Mouse (Mus musculus) intestine, postnatal 0 days (tissue): Measurements from ENCODE around the gene Isg20l2. TPM values are rescaled to one million over a fixed set of nuclear protein-coding genes. Genes with fewer than 3 reads are reported as not detected.

ENCODE experiments used
- ATAC-seq: fragments of 200-750 bp; cut with Nextera tagmentation; 2 replicates; pipeline ENCODE4 v1.8.0; 2017; ENCODE audit warnings: mild to moderate bottlenecking, moderate TSS enrichment, moderate library complexity
- H3K27ac ChIP-seq: fragments of 300-500 bp; sonication (generic); 2 replicates; pipeline ENCODE4 v1.5.1; 2014; ENCODE audit warnings: mild to moderate bottlenecking, low read depth, low read length, moderate library complexity
- H3K27me3 ChIP-seq: fragments of 300-500 bp; sonication (generic); replicated peaks from 2 replicates; pipeline ENCODE4 v1.6.1; 2014; ENCODE audit warnings: low read length, mixed read lengths; ENCODE audit not compliant: control insufficient read depth, insufficient read depth
- H3K36me3 ChIP-seq: fragments of 300-500 bp; sonication (generic); 2 replicates; pipeline ENCODE4 v1.6.1; 2014; ENCODE audit warnings: mild to moderate bottlenecking, moderate library complexity; ENCODE audit not compliant: control insufficient read depth, insufficient read depth
- H3K4me1 ChIP-seq: fragments of 300-500 bp; sonication (generic); replicated peaks from 2 replicates; pipeline ENCODE4 v1.6.1; 2014; ENCODE audit warnings: antibody characterized with exemption, low read length, mixed read lengths; ENCODE audit not compliant: control insufficient read depth, insufficient read depth
- H3K4me2 ChIP-seq: fragments of 300-500 bp; sonication (generic); replicated peaks from 2 replicates; pipeline ENCODE4 v1.6.1; 2014; ENCODE audit warnings: low read depth, mild to moderate bottlenecking, moderate library complexity
- H3K4me3 ChIP-seq: fragments of 300-500 bp; sonication (generic); 2 replicates; pipeline ENCODE4 v1.5.1; 2014; ENCODE audit warnings: low read depth, low read length
- H3K9ac ChIP-seq: fragments of 300-500 bp; sonication (generic); 2 replicates; pipeline ENCODE4 v1.6.1; 2014; ENCODE audit warnings: mild to moderate bottlenecking, low read depth, low read length
- H3K9me3 ChIP-seq: fragments of 300-500 bp; sonication (generic); 2 replicates; pipeline ENCODE4 v1.6.1; 2016; ENCODE audit warnings: mixed run types; ENCODE audit not compliant: control insufficient read depth
- CTCF ChIP-seq: sonication (generic); IDR thresholded peaks from 2 replicates; pipeline ENCODE4 v1.5.1; 2016; ENCODE audit warnings: low read depth, mild to moderate bottlenecking, control low read depth, antibody characterized with exemption, moderate library complexity
- WGBS: fragments of 180-500 bp; shearing (Covaris S2); extraction: QIAGEN DNeasy Blood & Tissue Kit; methylation state at CpG from one replicate; pipeline ENCODE4 v1.1.7; 2014; 5-methylcytosine and 5-hydroxymethylcytosine counted together
- polyA plus RNA-seq: library from polyadenylated mRNA; unstranded; fragments of >200 nt; fragmentation: Nextera tagmentation; extraction: Ambion mirVana; gene quantifications from 2 replicates; pipeline ENCODE4 v1.2.1, GENCODE M21; 2015

Gene Isg20l2
- polyA plus RNA-seq, 1 experiment from 2014 or later = 13.9 TPM

DNA sequence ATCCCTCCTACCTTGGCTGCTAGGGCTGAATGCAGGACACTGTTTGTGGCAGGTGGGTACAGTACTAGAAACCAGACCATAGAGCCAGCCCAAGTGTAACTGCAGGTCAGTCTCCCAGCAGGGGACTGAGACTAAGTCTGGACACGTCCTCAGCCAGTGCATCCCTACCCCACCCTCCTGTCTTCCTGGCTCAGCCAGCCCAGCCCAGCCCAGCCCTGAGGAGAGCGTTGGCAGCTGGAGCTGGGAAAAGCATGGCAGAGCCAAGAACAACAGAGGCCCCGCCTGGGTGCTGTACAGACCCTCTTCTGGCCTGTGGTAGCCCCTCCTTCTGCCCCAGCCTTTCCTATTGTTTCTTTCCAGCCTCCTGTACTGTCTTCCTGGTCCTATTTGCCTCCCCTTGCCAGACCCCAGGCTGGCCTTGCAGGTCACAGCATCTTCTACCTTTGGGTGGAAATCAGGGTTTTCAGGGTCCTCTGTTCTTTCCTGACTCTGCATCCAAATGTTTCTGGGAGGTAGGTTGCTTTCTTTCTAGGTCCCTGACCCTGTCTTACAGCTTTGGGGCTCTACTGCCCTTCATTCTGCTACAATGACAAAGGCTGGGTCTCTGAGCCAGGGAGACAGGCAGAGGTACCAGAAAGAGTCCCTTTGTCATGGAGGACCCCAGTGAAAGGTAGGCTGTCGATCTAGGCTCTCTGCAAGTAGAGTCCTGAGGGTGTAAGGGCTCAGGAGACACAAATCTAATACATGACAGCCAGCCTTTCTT, 14.9 kb downstream of the Isg20l2 start:
- H3K27me3 ChIP-seq = peaks cover 29% of the 10 kb centered on the region
- H3K4me3 ChIP-seq = no peak overlapping the region
- H3K4me2 ChIP-seq = no peak overlapping the region
- ATAC-seq = no peak
- no peak for TF ChIP-seq CTCF
- 49% methylated on average over 4 of the region's 4 CpGs for WGBS
- H3K9ac ChIP-seq = no peak overlapping the region
- no peaks in the 10 kb centered on the region for H3K4me1 ChIP-seq
- H3K27ac ChIP-seq = no peak overlapping the region
- H3K36me3 ChIP-seq = peaks cover 24% of the 10 kb centered on the region
- no peaks in the 10 kb centered on the region for H3K9me3 ChIP-seq

DNA sequence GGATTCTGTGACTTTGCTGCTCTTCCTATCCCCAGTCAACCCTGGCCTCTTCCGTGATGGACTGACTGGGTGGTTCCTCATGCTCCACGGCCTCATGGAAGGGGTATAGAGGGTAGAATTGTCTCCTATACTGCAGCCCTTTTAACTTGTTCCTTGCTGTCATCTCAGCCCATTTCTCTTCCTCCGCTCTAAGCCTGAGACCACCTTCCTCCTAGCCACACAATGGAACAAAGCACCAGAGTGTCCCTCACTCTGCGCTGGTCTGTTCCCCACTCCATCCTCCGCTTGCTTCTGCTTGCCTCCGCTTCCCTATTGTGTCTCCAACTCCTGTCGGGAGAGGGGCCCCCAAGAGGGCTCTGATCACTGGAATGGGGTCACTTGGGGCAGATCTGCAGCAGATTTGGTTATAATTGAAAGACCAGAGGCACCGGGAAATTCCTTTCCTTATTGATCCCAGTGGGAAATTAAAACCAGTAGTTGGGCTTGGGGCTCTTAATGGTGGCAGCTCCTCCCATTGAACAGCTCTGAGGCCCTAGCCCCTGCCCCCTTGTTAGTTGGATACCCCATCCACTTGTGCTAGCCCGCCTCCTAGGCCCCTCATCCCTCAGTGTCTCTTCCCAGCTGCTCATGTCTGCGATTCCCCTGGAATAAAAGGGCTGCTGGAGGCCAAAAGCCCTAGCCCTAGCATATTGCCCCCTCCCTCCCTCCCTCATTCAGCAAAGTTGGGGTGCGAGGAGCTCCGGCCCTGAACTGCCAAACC, 15.8 kb downstream of the Isg20l2 start:
- H3K27me3 ChIP-seq = peaks cover 37% of the 10 kb centered on the region
- no peak overlapping the region for H3K9ac ChIP-seq
- no peak overlapping the region for H3K27ac ChIP-seq
- H3K4me3 ChIP-seq = no peak overlapping the region
- no peaks in the 10 kb centered on the region for H3K4me1 ChIP-seq
- 46% methylated on average over 12 of the region's 12 CpGs for WGBS
- ATAC-seq = no peak
- H3K36me3 ChIP-seq = peaks cover 16% of the 10 kb centered on the region
- H3K9me3 ChIP-seq = no peaks in the 10 kb centered on the region
- no peak for TF ChIP-seq CTCF
- H3K4me2 ChIP-seq = no peak overlapping the region

- H3K4me2 ChIP-seq = no peak overlapping the region
- no peaks in the 10 kb centered on the region for H3K9me3 ChIP-seq
- 36% methylated on average over 1 of the region's 1 CpGs for WGBS
- no peak overlapping the region for H3K4me3 ChIP-seq
- TF ChIP-seq CTCF = no peak
- no peaks in the 10 kb centered on the region for H3K4me1 ChIP-seq
- no peak overlapping the region for H3K27ac ChIP-seq
- no peak for ATAC-seq
- H3K27me3 ChIP-seq = peaks cover 42% of the 10 kb centered on the region
- H3K9ac ChIP-seq = no peak overlapping the region
- peaks cover 12% of the 10 kb centered on the region for H3K36me3 ChIP-seq
Measured at GRCm38 (mm10) chr3:87946541-87946860, 16.4 kb downstream of the Isg20l2 start.

DNA sequence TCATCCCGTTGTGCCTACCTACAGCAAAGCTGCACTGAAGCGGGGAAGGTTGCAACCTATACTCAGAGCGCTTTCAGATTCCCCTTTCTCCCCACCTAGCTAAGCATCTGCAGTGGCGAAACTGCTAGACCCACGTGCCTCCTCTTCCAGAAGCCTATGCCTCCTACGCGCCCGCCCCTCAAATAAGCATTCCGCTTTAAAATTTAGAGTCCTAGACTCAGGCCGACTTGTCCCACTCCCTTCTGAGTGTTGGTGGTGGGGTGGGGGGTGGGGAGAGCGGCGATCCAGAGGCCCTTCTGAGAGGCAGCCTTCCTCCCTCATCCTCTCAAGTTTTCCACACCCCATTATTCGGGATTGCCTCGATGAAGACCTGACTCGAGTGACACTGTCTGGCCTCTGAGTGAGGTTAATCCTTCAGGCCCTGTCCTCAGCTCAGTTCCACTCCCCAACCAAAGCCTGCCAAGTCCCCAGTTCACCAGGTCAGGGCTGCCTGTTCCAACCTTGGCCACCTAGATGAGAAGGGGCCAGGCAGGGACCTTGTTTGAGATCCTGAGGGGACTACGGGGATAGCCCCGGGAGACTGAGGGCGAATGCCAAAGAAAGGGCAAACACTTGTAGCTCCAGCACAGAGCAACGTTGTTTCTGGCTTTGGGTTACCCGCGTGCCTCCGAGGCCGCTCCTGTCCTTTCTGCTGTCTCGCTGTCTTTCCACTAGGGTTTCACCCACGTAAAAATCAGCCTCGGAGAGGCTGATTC, 17.1 kb downstream of the Isg20l2 start:
- H3K9me3 ChIP-seq = no peaks in the 10 kb centered on the region
- TF ChIP-seq CTCF = no peak
- H3K4me3 ChIP-seq = peak overlapping the region; percentile 13; the same call in 1 of the 2 replicates
- no peaks in the 10 kb centered on the region for H3K4me1 ChIP-seq
- 11% methylated on average over 26 of the region's 26 CpGs for WGBS
- H3K9ac ChIP-seq = no peak overlapping the region
- no peak for ATAC-seq
- H3K27me3 ChIP-seq = peaks cover 45% of the 10 kb centered on the region
- H3K27ac ChIP-seq = no peak overlapping the region
- H3K36me3 ChIP-seq = peaks cover 5% of the 10 kb centered on the region
- peak overlapping the region; percentile 47 for H3K4me2 ChIP-seq

GRCm38 (mm10) chr3:87947811-87948199, 17.7 kb downstream of the Isg20l2 start:
- Histone ChIP-seq H3K4me1 (no peaks in the 10 kb centered on the region), H3K27me3 (peaks cover 51% of the 10 kb centered on the region), H3K9me3 (no peaks in the 10 kb centered on the region), H3K9ac (no peak overlapping the region), H3K4me3 (peak overlapping the region; percentile 13), H3K27ac (no peak overlapping the region), H3K4me2 (peak overlapping the region; percentile 47), H3K36me3 (0 out of 2 replicates have a peak, but pooled peaks cover 2% of the 10 kb centered on the region)
- WGBS = 1% methylated on average over 17 of the region's 17 CpGs
- no peak for TF ChIP-seq CTCF
- ATAC-seq = no peak
